Mouse (Mus musculus) cerebellum, postnatal 25 days (tissue): ENCODE measurements around the gene Map7d1.
"Not testable (repeated sequence)": the region's sequence is repeated elsewhere in the genome, so short reads cannot be mapped to it uniquely, and the experiment has no call there.

Source experiments
- DNase-seq, 2 experiments: peaks; one replicate each; pipeline ENCODE4 v3.0.0; 2021; ENCODE audit warnings: mixed read lengths in 2 of 2

The Map7d1 gene

GRCm38 (mm10) chr4:126239862-126240475 is 16.2 kb downstream of the Map7d1 start:
- peak; percentile 6 to 7 for DNase-seq

DNA sequence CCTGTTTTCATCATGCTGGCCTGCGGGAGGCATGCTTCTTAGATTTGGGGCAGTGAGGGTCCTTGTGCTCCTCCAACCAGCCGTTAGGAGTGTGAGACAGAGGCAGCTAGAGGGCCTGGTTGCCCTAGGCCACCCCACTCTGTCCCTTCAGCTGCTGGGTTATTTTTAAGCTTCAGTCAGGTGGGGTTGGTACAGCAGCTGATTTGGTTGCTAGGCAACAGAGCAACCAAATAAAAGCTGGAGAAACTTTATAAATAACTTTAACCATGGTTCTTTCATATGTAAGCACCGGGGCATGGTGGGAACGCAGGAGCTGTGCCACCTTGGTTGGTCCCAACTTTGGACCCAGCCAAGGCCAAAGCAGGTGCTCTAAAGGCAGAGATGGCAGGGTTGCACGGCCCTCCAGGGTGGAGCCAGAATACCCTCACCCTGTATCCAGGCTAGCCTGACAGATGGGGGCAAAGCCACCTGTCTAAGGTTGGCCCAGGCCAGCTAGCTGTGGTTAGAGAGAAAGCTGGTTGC is 18.4 kb downstream of the Map7d1 start:
- DNase-seq: peak; percentile 8 to 25

- peak; percentile 28 to 37 for DNase-seq
These were observed 19.5 kb downstream of the Map7d1 start for GRCm38 (mm10) chr4:126236467-126237280.

DNA sequence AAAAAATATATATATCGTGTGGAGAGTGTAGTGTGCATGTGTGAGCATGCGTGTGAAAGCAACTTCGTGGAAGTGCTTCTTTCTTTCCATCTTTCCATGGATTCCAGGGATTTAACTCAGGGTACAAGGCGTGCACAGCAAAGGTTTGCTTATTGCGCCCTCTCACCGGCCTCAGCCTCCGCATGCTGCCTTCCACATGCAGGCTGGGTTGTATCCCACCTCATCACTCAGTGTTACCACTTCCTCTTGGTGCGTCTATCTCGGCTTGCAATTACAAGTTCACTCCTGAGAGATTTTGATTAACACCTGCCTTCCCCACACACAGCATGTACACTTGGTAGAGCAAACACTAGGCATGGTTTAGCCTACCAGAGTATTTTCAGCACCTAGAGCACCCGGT is 21.0 kb downstream of the Map7d1 start:
- DNase-seq: peak in 1 of 2 experiments; percentile 4

GRCm38 (mm10) chr4:126234496-126235175 is 21.5 kb downstream of the Map7d1 start:
- peak; percentile 12 to 27 for DNase-seq

DNA sequence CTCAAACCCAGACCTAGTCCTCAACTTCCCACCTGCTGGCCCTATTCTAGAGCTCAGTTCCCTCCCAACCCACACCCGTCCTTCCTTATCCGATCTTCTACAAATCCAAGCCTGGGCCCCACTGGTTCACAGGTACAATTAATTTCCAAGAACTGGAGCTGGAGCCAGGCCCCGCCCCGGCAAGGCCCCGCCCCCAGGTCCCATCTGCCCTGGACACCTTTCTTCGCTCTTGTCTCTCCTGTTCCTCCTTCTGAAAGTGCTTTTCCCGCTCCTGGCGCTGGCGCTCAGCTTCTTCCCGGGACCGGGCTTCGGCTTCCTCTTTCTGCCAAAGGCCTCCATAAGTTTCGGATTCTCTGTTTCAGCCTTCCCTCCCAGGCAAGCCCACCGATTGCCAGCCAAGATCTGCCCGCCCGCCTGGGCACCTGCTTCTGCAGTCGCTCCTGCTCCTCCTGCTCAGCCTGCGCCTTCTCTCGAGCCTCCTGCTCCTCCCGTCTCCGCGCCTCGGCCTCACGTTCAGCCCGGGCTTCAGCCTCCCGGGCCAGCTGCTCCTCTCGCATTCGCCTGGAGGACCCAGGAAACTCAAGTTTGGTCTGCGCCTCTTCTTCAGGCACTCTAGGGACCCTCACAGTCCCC is 22.4 kb downstream of the Map7d1 start:
- peak; percentile 17 to 36 for DNase-seq

DNA sequence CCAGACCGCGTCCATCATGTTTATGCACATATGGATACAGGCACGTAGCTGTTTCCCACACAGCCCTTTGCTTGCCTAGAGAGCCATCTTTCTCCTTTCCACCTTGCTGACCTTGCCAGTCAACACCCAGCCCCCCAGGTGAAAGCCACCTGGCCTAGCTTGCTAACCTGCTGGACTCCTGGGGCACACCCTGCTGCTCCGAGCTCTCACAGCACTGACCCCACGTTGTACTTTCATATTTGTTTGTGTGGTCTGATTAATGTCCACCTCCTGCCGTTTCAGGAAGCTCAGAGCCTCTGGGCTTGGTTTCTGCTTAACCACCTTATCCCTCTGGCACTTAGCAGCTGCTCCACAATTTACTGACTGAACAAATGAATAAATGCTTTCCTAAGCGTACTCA is 26.2 kb downstream of the Map7d1 start:
- DNase-seq: peak in 1 of 2 experiments; percentile 42

DNA sequence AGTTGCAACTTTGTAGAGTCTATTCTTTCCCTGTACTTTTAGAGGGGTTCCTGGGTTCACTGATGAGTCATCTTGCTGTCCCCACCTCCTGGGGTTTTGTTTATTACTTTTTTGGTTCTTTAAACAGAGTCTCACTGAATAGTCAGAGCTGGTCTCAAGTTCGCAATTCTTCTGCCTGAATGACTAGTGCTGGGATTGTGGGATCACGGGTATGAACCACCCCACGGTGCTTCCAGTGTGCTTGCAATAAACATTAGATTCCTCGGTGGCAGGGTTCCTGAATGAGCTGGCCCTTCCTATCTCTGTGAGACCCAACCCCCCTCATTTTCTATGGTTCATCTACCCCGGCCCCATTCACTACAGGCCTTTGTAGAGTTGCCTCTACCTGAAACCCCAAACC is 28.0 kb downstream of the Map7d1 start:
- DNase-seq: peak in 1 of 2 experiments; percentile 24

- peak; percentile 92 to 96 for DNase-seq
These were observed 28.9 kb downstream of the Map7d1 start for GRCm38 (mm10) chr4:126227077-126227761.

DNA sequence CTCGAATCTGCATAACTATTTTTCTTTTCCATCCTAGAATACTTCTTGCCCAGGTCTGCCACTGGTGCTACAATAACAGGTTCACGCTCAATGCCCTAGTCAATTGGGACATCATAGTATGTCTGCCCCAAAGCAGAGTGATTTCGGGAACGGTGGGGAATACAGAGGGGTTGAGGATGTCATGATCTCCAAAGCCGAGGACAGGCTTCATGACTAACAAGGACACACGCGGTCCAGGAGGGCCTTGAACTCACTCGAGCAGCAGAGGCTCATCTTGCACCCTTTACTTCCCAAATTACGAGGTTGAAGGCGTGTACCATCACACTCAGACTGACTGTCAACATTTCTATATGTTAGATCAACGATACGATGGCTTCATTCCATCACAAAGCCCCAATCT is 29.5 kb downstream of the Map7d1 start:
- no peak for DNase-seq

DNA sequence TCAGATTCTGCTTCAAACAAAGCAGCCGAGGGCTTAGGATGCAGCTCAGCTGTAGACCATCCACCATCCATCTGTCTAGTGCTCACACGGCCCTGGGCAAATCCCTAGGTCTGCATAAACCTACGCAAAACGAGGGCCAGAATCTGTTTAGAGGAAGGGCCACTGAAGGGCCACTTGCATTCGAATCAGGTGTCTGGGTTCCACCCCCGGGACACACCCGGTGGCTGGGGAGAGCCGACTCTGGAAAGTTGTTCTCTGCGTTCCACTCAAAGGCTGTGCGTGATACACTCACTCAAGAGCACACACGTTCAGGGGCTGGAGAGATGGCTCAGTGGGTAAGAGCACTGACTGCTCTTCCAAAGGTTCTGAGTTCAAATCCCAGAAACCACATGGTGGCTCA is 33.5 kb downstream of the Map7d1 start:
- DNase-seq: no peak

DNA sequence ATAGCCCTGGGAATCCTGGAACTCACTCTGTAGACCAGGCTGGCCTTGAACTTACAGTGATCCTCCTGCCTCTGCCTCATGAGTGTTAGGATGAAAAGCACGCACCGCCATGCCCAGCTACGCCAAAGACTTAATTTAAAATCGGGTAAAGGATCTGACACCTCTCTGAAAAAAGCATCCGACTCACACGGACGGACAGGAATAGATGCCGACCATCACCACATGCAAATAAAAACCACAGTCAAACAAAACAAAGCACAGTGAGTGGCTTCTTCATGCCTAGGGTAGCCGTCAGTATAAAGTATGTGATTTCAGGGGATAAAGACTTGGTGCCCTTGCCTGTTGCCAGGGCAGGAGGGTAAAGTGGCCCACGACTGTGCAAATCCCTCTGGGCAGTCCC is 36.1 kb downstream of the Map7d1 start:
- no peak for DNase-seq

GRCm38 (mm10) chr4:126219540-126219939 is 36.6 kb downstream of the Map7d1 start:
- DNase-seq: not testable (repeated sequence)

- DNase-seq: no peak
These were observed 38.4 kb downstream of the Map7d1 start for GRCm38 (mm10) chr4:126217771-126218170.

GRCm38 (mm10) chr4:126207081-126207480 is 49.1 kb downstream of the Map7d1 start:
- DNase-seq: no peak

DNA sequence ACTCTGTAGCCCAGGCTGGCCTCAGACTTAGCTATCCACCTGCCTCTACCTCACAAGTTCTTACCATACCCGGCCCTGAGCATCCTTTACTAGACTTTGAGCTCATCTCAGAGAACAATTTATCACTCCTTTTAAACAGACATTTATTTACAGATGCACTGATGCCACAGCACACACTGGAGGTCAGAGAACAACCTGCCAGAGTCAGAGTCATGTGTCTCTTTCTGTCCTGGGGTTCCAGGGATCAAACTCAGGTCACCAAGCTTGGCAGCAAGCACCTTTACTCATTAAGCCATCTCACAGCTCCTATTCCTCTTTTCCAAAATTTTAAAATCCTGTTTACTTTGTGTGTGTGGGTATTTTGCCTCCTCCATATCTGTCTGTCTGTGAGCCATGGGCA is 50.8 kb downstream of the Map7d1 start:
- no peak for DNase-seq

- no peak for DNase-seq
These were observed 51.4 kb downstream of the Map7d1 start for GRCm38 (mm10) chr4:126204661-126205230.

- DNase-seq: no peak
These were observed 52.1 kb downstream of the Map7d1 start for GRCm38 (mm10) chr4:126204016-126204415.

DNA sequence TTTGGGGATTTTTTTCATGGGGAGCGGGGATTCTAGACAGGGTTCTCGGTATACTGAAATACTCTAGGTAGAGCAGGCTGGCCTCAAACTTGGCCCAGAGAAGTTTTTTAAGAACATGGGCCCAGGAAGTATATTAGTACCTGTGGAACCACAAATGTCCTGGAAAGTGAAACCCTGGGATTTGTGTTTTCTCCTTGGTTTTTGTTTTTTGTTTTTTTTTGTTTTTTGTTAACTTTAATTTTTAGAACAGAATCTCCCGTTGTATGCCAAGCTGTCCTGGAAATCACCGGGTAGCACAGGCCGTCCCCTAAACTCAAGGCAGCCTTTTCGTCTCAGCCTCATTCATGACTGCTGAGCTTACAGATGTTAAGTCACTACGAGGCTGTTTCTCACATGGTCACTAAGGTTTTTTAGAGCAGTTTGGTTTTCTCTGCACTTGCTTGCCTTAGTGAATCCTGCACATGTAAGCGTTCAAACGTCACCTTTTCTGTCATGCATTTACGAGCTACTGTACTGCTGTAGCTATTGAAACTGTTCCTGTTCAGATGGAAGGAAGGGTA is 52.7 kb downstream of the Map7d1 start:
- DNase-seq: peak in 1 of 2 experiments; percentile 18

DNA sequence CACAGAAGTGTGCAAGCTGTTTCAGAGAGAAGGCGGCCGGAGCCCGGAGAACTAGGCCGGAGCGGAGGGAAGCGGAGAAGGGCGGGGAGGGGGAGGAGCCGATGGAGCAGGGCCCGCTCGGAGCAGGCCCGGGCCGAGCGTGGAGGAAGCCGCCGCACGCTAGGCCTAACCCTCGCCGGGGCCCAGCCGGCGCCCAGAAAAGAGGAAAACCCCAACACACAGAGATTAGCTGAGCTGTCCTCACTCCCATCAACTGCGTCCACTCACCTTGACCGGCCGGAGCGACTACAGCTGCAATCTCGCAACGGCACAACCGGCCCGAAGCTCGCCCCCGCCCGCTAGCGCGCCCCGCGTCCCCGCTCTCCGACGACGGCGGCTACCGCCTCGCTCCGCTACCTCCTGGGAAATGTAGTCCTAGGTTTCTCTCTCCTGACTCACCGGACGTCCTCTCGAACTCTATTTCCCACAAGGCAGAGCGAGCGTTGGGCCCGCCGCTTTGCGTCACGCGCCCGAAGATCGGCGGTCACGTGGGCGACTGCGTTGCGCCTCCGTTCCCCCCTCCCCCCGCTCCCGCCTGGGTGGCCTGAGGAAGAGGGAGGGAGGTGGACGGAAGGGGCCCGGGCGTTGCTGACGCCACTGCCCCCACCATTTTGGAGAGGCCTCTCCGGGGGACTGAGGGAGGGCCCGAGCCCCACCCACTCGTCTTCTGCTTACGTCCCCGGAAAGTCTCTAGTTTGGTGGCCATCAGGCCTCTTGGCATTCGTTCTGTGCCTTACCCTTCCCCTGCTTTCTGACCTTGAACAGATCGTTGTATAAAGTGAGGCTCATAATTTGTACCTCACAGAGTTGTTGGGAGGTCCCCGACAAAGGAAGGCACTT is 53.6 kb downstream of the Map7d1 start, which contains the start of gene Thrap3:
Gene Thrap3, minus strand, starts transcription at position 458 of the 879 bp plus-strand sequence.
- peak; percentile 99 to 100 for DNase-seq
